Mouse (Mus musculus) erythroblast, embryonic 14.5 days (primary cell): ENCODE results near the gene Sox8. TPM values are rescaled to one million over a fixed set of nuclear protein-coding genes. Genes with fewer than 3 reads are reported as not detected.

Experiments
- H3K27me3 ChIP-seq: 2 replicates; pipeline ENCODE4 v1.6.1; 2012; ENCODE audit warnings: inconsistent platforms; ENCODE audit not compliant: control insufficient read depth
- H3K36me3 ChIP-seq: 2 replicates; pipeline ENCODE4 v1.6.1; 2012; ENCODE audit warnings: mild to moderate bottlenecking, inconsistent platforms; ENCODE audit not compliant: control insufficient read depth
- H3K4me1 ChIP-seq: 2 replicates; pipeline ENCODE4 v1.6.1; 2012; ENCODE audit warnings: inconsistent platforms; ENCODE audit not compliant: control insufficient read depth
- H3K4me3 ChIP-seq: replicated peaks from 2 replicates; pipeline ENCODE3; 2012; ENCODE audit warnings: moderate library complexity, mild to moderate bottlenecking, inconsistent platforms
- H3K9me3 ChIP-seq: 2 replicates; pipeline ENCODE4 v1.6.1; 2012; ENCODE audit warnings: low read length, inconsistent platforms, mixed read lengths; ENCODE audit not compliant: control insufficient read depth
- GATA1 ChIP-seq: IDR thresholded peaks from 2 replicates; pipeline ENCODE4 v1.6.1; 2012; ENCODE audit warnings: low read length, inconsistent platforms, mixed read lengths
- TAL1 ChIP-seq: IDR thresholded peaks from 3 replicates; pipeline ENCODE4 v1.6.1; 2012; ENCODE audit warnings: low read length, inconsistent platforms, mixed read lengths
- polyA plus RNA-seq: library from polyadenylated mRNA; stranded (reverse); fragments of >175 nt; gene quantifications from 2 replicates; pipeline ENCODE4 v1.2.3, GENCODE M21; 2012

Gene Sox8
- polyA plus RNA-seq, 1 experiment: not detected

DNA sequence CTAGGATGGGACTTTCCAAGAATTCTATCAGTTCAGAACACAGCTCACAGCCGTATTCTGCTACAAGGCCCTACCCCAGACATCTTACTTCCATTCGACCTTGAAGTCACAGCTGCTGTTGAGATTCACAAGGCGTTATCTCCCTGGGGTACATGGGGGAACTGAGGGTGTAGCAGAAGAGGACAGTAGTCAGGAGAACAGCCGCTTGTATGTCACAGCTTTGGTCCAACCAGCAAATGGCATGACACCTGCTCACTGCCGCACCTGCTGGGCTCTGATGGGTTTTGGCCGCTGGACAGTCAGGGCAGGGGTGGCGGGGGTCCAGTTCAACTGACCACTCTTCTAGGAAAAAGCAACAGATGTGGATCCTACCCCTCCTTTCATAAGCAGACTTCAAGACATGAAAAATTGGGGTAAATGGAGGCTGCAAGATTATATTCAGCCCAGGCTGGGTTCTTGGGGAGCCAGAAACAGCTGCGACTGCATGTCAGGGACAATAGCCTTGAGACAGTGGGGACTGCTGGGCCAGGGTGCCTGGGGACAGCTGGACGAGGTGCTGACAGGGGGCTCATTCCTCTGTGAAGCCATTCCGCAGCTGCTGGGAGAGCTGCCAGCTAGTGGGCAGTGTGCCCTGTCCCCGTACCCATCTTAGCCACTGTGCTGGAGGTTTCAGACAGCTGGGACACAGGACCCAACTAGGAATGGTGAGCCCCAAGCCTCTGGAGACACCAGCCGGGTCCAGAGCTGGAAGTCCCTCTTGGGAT is 4.9 kb upstream of the Sox8 start:
- H3K4me1 ChIP-seq: peaks cover 27% of the 10 kb centered on the region
- H3K9me3 ChIP-seq: no peaks in the 10 kb centered on the region; the same call in 1 of the 2 replicates
- H3K27me3 ChIP-seq: peaks cover 59% of the 10 kb centered on the region
- TF ChIP-seq GATA1 (no peak), TAL1 (no peak)
- H3K4me3 ChIP-seq: no peak overlapping the region
- H3K36me3 ChIP-seq: no peaks in the 10 kb centered on the region

DNA sequence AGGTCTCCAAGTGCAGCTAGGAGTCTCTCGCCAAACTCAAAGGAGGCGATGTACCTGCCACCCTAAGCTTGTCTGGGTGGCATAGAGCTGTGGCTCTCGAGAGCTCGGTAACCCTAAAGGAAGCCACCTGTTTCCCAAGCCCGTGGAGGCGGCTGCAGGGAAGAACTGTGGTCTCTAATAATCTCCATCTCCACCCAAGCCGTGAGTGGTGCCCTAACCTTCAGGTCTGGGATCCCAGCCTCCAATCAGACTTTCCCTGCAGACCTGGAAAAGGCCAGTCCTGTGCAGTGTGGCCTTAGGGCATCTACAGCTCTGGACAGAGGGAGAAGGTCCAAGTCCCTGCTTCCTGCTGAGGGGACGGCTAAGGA is 951 bp upstream of the Sox8 start:
- H3K36me3 ChIP-seq: no peaks in the 10 kb centered on the region
- peaks cover 84% of the 10 kb centered on the region for H3K27me3 ChIP-seq
- H3K4me3 ChIP-seq: no peak overlapping the region
- H3K9me3 ChIP-seq: no peaks in the 10 kb centered on the region; the same call in 1 of the 2 replicates
- peaks cover 9% of the 10 kb centered on the region for H3K4me1 ChIP-seq
- TF ChIP-seq GATA1 (no peak), TAL1 (no peak)

- no peaks in the 10 kb centered on the region for H3K36me3 ChIP-seq
- no peak overlapping the region for H3K4me3 ChIP-seq
- no peaks in the 10 kb centered on the region; the same call in 1 of the 2 replicates for H3K9me3 ChIP-seq
- H3K27me3 ChIP-seq: peaks cover 84% of the 10 kb centered on the region
- TF ChIP-seq TAL1 (no peak), GATA1 (no peak)
- H3K4me1 ChIP-seq: peaks cover 9% of the 10 kb centered on the region
Measured at GRCm38 (mm10) chr17:25569833-25570647, 446 bp downstream of the Sox8 start.

DNA sequence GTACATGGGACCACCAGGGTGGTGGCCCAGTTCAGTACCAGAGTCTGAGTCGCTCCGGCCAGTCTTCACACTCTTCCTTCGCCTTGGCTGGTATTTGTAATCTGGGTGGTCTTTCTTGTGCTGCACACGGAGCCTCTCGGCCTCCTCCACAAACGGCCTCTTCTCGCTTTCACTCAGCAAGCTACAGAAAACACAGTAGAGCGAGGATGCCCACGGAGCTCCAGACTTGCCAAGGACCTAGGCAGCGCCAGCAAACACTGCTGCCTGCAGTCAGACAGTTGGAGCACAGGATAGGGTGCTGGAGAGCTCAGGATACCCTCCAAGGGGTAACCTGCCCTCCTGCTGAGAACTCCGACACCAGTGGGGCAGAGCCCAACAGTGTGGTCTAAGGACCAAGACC is 1.6 kb downstream of the Sox8 start:
- Histone ChIP-seq H3K4me1 (peaks cover 9% of the 10 kb centered on the region), H3K9me3 (no peaks in the 10 kb centered on the region; the same call in 1 of the 2 replicates), H3K4me3 (no peak overlapping the region), H3K36me3 (no peaks in the 10 kb centered on the region), H3K27me3 (peaks cover 77% of the 10 kb centered on the region)
- TF ChIP-seq TAL1: no peak
- no peak for TF ChIP-seq GATA1

- Histone ChIP-seq H3K9me3 (no peaks in the 10 kb centered on the region; the same call in 1 of the 2 replicates), H3K27me3 (peaks cover 70% of the 10 kb centered on the region)
Measured at GRCm38 (mm10) chr17:25568206-25568605, 2.3 kb downstream of the Sox8 start.

GRCm38 (mm10) chr17:25567745-25568144 is 2.7 kb downstream of the Sox8 start:
- no peaks in the 10 kb centered on the region for H3K36me3 ChIP-seq
- TF ChIP-seq GATA1: no peak
- no peak for TF ChIP-seq TAL1
- peaks cover 9% of the 10 kb centered on the region for H3K4me1 ChIP-seq
- H3K27me3 ChIP-seq: peaks cover 66% of the 10 kb centered on the region
- H3K4me3 ChIP-seq: no peak overlapping the region
- H3K9me3 ChIP-seq: no peaks in the 10 kb centered on the region; the same call in 1 of the 2 replicates

More at GRCm38 (mm10) chr17:25568206-25568605, 2.3 kb downstream of the Sox8 start:
- Histone ChIP-seq H3K4me3 (no peak overlapping the region), H3K4me1 (peaks cover 9% of the 10 kb centered on the region), H3K36me3 (no peaks in the 10 kb centered on the region)
- TF ChIP-seq GATA1: no peak
- TF ChIP-seq TAL1: no peak

- Histone ChIP-seq H3K27me3 (peaks cover 61% of the 10 kb centered on the region), H3K4me1 (peaks cover 9% of the 10 kb centered on the region), H3K4me3 (no peak overlapping the region), H3K9me3 (no peaks in the 10 kb centered on the region; the same call in 1 of the 2 replicates), H3K36me3 (no peaks in the 10 kb centered on the region)
- TF ChIP-seq GATA1: no peak
- no peak for TF ChIP-seq TAL1
Measured at GRCm38 (mm10) chr17:25567261-25567660, 3.2 kb downstream of the Sox8 start.

DNA sequence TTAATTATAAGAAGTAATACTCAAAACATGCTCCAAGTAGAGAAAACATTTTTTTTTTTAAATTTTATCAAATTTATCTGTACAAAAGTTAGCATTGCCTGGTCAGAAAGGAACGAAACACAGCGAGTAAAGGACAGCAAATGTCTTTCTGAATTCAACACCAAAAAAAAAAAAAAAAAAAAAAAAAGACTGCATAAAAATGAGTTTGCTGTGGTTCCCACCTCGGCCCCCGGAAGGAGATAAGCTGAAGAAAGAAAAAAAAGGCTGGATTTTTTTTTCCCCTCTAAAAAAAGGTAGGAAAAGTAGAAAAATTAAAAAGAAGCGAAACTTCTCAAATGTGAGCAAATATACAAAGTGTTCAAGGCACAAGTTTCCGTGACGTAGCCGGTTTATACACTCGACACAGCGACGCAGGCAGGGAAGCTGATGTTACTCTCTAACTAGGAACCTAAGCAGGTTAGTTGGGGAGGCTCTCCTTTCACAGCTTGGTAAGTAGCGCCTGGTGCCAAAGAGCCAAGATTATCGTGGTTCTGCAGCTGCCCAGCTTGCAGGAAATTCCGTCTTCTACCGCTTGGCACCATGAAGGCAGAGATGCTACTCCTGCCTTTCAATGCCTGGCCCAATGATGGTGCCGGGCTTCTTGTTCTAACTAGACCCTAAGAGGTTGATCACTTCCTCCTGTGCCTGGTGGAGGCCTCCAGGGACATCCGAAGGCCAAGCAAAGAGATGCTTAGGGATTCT is 4.5 kb downstream of the Sox8 start:
- TF ChIP-seq GATA1: no peak
- no peak for TF ChIP-seq TAL1
- Histone ChIP-seq H3K36me3 (no peaks in the 10 kb centered on the region), H3K4me3 (no peak overlapping the region), H3K27me3 (peaks cover 49% of the 10 kb centered on the region), H3K9me3 (no peaks in the 10 kb centered on the region; the same call in 1 of the 2 replicates), H3K4me1 (peaks cover 9% of the 10 kb centered on the region)
